Mouse (Mus musculus) liver, embryonic 12.5 days (tissue): ENCODE results near the gene Chchd2. TPM values are rescaled to one million over a fixed set of nuclear protein-coding genes. Genes with fewer than 3 reads are reported as not detected.

Source experiments
- ATAC-seq: fragments of 200-750 bp; cut with Nextera tagmentation; 2 replicates; pipeline ENCODE4 v1.8.0; 2017; ENCODE audit warnings: moderate number of reproducible peaks, mild to moderate bottlenecking, moderate library complexity
- H3K27ac ChIP-seq: fragments of 300-500 bp; sonication (generic); 2 replicates; pipeline ENCODE4 v1.5.1; 2016; ENCODE audit warnings: mild to moderate bottlenecking
- H3K27me3 ChIP-seq: fragments of 300-500 bp; sonication (generic); replicated peaks from 2 replicates; pipeline ENCODE4 v1.6.1; 2016; ENCODE audit warnings: mild to moderate bottlenecking, moderate library complexity
- H3K36me3 ChIP-seq: fragments of 300-500 bp; sonication (generic); 2 replicates; pipeline ENCODE4 v1.6.1; 2016; ENCODE audit warnings: mild to moderate bottlenecking, moderate library complexity
- H3K4me1 ChIP-seq: fragments of 300-500 bp; sonication (generic); 2 replicates; pipeline ENCODE4 v1.6.1; 2016
- H3K4me2 ChIP-seq: fragments of 300-500 bp; sonication (generic); 2 replicates; pipeline ENCODE4 v1.6.1; 2016; ENCODE audit warnings: mild to moderate bottlenecking, moderate library complexity
- H3K4me3 ChIP-seq: fragments of 300-500 bp; sonication (generic); 2 replicates; pipeline ENCODE4 v1.5.1; 2016; ENCODE audit warnings: mild to moderate bottlenecking, moderate library complexity
- H3K9ac ChIP-seq: fragments of 300-500 bp; sonication (generic); 2 replicates; pipeline ENCODE4 v1.6.1; 2016; ENCODE audit warnings: mild to moderate bottlenecking, moderate library complexity
- H3K9me3 ChIP-seq: fragments of 300-500 bp; sonication (generic); replicated peaks from 2 replicates; pipeline ENCODE4 v1.6.1; 2016; ENCODE audit warnings: mild to moderate bottlenecking, moderate library complexity
- WGBS: fragments of 180-500 bp; shearing (Covaris S2); methylation state at CpG from one replicate; pipeline ENCODE4 v1.1.7; 2016; ENCODE audit not compliant: insufficient replicate concordance; 5-methylcytosine and 5-hydroxymethylcytosine counted together
- polyA plus RNA-seq: library from polyadenylated mRNA; unstranded; fragments of >200 nt; fragmentation: Nextera tagmentation; extraction: Ambion mirVana; gene quantifications from 2 replicates; pipeline ENCODE4 v1.2.1, GENCODE M21; 2016

Gene Chchd2
- polyA plus RNA-seq, 1 experiment from 2014 or later, result 628 TPM

DNA sequence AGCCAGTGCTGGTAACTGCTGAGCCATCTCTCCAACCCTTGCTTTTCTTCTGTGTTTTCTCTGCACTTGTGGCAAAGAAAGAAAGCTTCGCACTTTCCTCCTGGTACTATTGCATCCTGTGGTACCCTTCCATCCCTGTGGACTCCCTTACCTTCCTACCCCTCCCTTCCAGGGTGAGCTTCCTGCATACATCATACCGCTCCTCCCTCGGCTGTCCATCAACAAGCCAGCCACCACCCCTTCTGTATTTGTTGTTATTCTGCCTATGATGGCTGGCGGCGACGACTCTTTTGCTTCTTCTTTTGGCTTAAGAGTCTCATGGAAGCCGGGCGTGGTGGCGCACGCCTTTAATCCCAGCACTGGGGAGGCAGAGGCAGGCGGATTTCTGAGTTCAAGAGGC is 12.2 kb downstream of the Chchd2 start:
- H3K4me2 ChIP-seq, result no peak overlapping the region

GRCm38 (mm10) chr5:129873942-129874341 is 13.3 kb downstream of the Chchd2 start:
- no peaks in the 10 kb centered on the region for H3K4me1 ChIP-seq
- no peaks in the 10 kb centered on the region for H3K9me3 ChIP-seq
- H3K27me3 ChIP-seq, result no peaks in the 10 kb centered on the region
- no peak for ATAC-seq
- no peak overlapping the region for H3K4me2 ChIP-seq
- no peak overlapping the region for H3K9ac ChIP-seq
- no peak overlapping the region for H3K27ac ChIP-seq
- H3K4me3 ChIP-seq, result no peak overlapping the region
- WGBS, result 67% methylated on average over 12 of the region's 12 CpGs
- no peaks in the 10 kb centered on the region for H3K36me3 ChIP-seq

More for the DNA sequence above, 12.2 kb downstream of the Chchd2 start:
- peaks cover 4% of the 10 kb centered on the region for H3K36me3 ChIP-seq
- no peak overlapping the region for H3K4me3 ChIP-seq
- no peak overlapping the region for H3K9ac ChIP-seq
- H3K4me1 ChIP-seq, result no peaks in the 10 kb centered on the region
- ATAC-seq, result no peak
- WGBS, result 67% methylated on average over 11 of the region's 11 CpGs
- H3K27me3 ChIP-seq, result no peaks in the 10 kb centered on the region
- no peaks in the 10 kb centered on the region for H3K9me3 ChIP-seq
- no peak overlapping the region for H3K27ac ChIP-seq

GRCm38 (mm10) chr5:129871238-129871637 is 16.0 kb downstream of the Chchd2 start:
- Histone ChIP-seq H3K4me2 (no peak overlapping the region), H3K27me3 (no peaks in the 10 kb centered on the region), H3K27ac (no peak overlapping the region), H3K36me3 (no peaks in the 10 kb centered on the region), H3K4me3 (no peak overlapping the region), H3K9ac (no peak overlapping the region), H3K9me3 (no peaks in the 10 kb centered on the region), H3K4me1 (0 out of 2 replicates have a peak, but pooled peaks cover 1% of the 10 kb centered on the region)
- no peak for ATAC-seq
- 69% methylated on average over 2 of the region's 2 CpGs for WGBS

GRCm38 (mm10) chr5:129869238-129869995 is 17.9 kb downstream of the Chchd2 start:
- no peak for ATAC-seq
- no peaks in the 10 kb centered on the region for H3K36me3 ChIP-seq
- no peak overlapping the region for H3K27ac ChIP-seq
- H3K9me3 ChIP-seq, result no peaks in the 10 kb centered on the region
- no peak overlapping the region for H3K4me2 ChIP-seq
- WGBS, result 79% methylated on average over 19 of the region's 19 CpGs
- no peaks in the 10 kb centered on the region for H3K27me3 ChIP-seq
- H3K4me1 ChIP-seq, result peaks cover 8% of the 10 kb centered on the region
- no peak overlapping the region for H3K9ac ChIP-seq
- no peak overlapping the region for H3K4me3 ChIP-seq

DNA sequence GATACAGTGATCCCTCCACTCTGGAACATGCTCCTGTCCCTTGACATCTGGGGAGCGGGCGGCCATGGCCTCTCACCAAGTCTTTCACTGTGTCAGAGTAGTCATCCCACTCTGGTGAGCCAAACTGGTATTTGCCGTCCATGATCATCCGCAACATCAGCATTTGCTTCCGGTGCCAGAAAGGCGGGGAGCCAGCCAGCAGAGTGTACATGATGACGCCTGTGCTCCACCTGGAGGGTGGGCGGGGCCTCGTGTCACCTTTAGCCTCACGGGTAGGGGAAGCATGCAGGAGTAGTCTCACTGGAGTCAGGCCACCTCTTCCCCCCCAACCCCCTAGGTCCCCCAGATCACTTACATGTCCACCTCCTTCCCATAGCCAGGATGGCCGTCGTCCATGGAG is 21.4 kb downstream of the Chchd2 start:
- no peaks in the 10 kb centered on the region; the same call in 1 of the 2 replicates for H3K9me3 ChIP-seq
- H3K36me3 ChIP-seq, result peaks cover 21% of the 10 kb centered on the region
- H3K27ac ChIP-seq, result no peak overlapping the region
- no peak overlapping the region for H3K4me3 ChIP-seq
- H3K9ac ChIP-seq, result no peak overlapping the region
- no peak overlapping the region for H3K4me2 ChIP-seq
- no peaks in the 10 kb centered on the region; the same call in 1 of the 2 replicates for H3K27me3 ChIP-seq
- H3K4me1 ChIP-seq, result peaks cover 15% of the 10 kb centered on the region
- no peak for ATAC-seq
- WGBS, result 65% methylated on average over 12 of the region's 12 CpGs

- H3K9me3 ChIP-seq, result no peaks in the 10 kb centered on the region; the same call in 1 of the 2 replicates
- no peak for ATAC-seq
These were observed 22.8 kb downstream of the Chchd2 start for GRCm38 (mm10) chr5:129864467-129864866.

GRCm38 (mm10) chr5:129862325-129862724 is 24.9 kb downstream of the Chchd2 start:
- Histone ChIP-seq H3K4me1 (peaks cover 15% of the 10 kb centered on the region), H3K27me3 (no peaks in the 10 kb centered on the region; the same call in 1 of the 2 replicates), H3K27ac (no peak overlapping the region), H3K4me2 (no peak overlapping the region), H3K9ac (no peak overlapping the region), H3K4me3 (no peak overlapping the region), H3K9me3 (no peaks in the 10 kb centered on the region; the same call in 1 of the 2 replicates), H3K36me3 (peaks cover 54% of the 10 kb centered on the region)
- WGBS, result 90% methylated on average over 6 of the region's 6 CpGs
- no peak for ATAC-seq

More at GRCm38 (mm10) chr5:129864467-129864866, 22.8 kb downstream of the Chchd2 start:
- Histone ChIP-seq H3K4me2 (peak overlapping the region; percentile 47), H3K27ac (no peak overlapping the region), H3K9ac (peak overlapping the region; percentile 30; the same call in 1 of the 2 replicates), H3K36me3 (peaks cover 35% of the 10 kb centered on the region), H3K27me3 (no peaks in the 10 kb centered on the region; the same call in 1 of the 2 replicates), H3K4me1 (peaks cover 15% of the 10 kb centered on the region), H3K4me3 (no peak overlapping the region)
- 12% methylated on average over 18 of the region's 18 CpGs for WGBS

- Histone ChIP-seq H3K27ac (no peak overlapping the region), H3K27me3 (no peaks in the 10 kb centered on the region), H3K9ac (no peak overlapping the region), H3K36me3 (peaks cover 83% of the 10 kb centered on the region), H3K4me2 (no peak overlapping the region), H3K4me1 (no peaks in the 10 kb centered on the region), H3K9me3 (no peaks in the 10 kb centered on the region), H3K4me3 (no peak overlapping the region)
- no peak for ATAC-seq
- WGBS, result 82% methylated on average over 5 of the region's 5 CpGs
These were observed 30.9 kb downstream of the Chchd2 start for GRCm38 (mm10) chr5:129856414-129856813.

DNA sequence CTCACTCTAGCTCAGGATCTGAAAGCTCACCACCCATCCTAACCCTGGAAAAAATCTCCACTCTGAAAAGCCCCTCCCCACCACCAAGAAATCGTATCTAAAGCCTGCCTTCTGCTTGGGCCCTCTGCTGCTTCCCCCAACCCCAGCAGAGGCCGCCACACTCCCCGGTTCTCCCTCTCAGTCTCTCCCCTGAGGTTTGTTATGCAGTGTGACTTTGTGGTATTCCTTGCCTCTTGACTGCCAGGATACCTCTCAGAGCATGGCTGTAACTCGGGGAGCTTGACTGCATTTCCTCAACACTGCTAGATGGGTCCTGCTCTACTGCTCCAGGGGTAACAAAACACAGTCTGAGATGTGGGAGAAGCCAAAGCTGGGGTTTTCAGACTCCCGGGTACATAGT is 32.1 kb downstream of the Chchd2 start:
- Histone ChIP-seq H3K9ac (no peak overlapping the region), H3K9me3 (no peaks in the 10 kb centered on the region), H3K36me3 (peaks cover 80% of the 10 kb centered on the region), H3K27ac (no peak overlapping the region), H3K4me2 (no peak overlapping the region), H3K4me3 (no peak overlapping the region), H3K27me3 (no peaks in the 10 kb centered on the region), H3K4me1 (no peaks in the 10 kb centered on the region)
- no peak for ATAC-seq
- WGBS, result 61% methylated on average over 5 of the region's 5 CpGs

DNA sequence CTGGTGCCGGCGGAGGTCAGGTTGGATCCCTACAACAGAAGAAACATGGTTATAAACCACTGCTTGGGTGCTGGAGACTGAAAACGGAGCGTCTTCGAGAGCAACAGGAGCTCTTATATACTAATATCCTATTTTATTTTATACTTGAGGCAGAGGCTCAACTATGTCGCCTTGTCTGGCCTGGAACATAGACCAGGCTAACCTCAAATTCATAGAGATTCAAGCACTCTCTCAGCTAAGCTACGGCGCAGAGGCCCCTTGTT is 39.8 kb downstream of the Chchd2 start:
- no peak for ATAC-seq
- peaks cover 46% of the 10 kb centered on the region for H3K36me3 ChIP-seq
- no peaks in the 10 kb centered on the region for H3K27me3 ChIP-seq
- no peaks in the 10 kb centered on the region for H3K9me3 ChIP-seq
- 43% methylated on average over 8 of the region's 8 CpGs for WGBS
- H3K9ac ChIP-seq, result peak overlapping the region; percentile 79
- H3K4me1 ChIP-seq, result peaks cover 27% of the 10 kb centered on the region
- H3K4me3 ChIP-seq, result peak overlapping the region; percentile 71
- peak overlapping the region; percentile 79; the same call in 1 of the 2 replicates for H3K27ac ChIP-seq
- peak overlapping the region; percentile 73 for H3K4me2 ChIP-seq

GRCm38 (mm10) chr5:129846752-129847557 is 40.3 kb downstream of the Chchd2 start, which contains the start of gene Sumf2:
Gene Sumf2, plus strand, starts transcription at chr5:129846986.
- H3K27me3 ChIP-seq, result no peaks in the 10 kb centered on the region
- H3K9ac ChIP-seq, result peak within 1 kb of the TSS; percentile 79
- ATAC-seq, result peak; percentile 98
- H3K4me2 ChIP-seq, result peak within 1 kb of the TSS; percentile 73
- WGBS, result 9% methylated on average over 22 of the region's 22 CpGs
- peaks cover 27% of the 10 kb centered on the region for H3K4me1 ChIP-seq
- H3K9me3 ChIP-seq, result no peaks in the 10 kb centered on the region
- peak within 1 kb of the TSS; percentile 71 for H3K4me3 ChIP-seq
- H3K36me3 ChIP-seq, result peaks cover 46% of the 10 kb centered on the region
- peak within 1 kb of the TSS; percentile 79 for H3K27ac ChIP-seq

- H3K9ac ChIP-seq, result no peak overlapping the region
- H3K36me3 ChIP-seq, result peaks cover 33% of the 10 kb centered on the region
- H3K4me3 ChIP-seq, result no peak overlapping the region
- no peaks in the 10 kb centered on the region for H3K27me3 ChIP-seq
- no peak for ATAC-seq
- 90% methylated on average over 5 of the region's 5 CpGs for WGBS
- 0 out of 2 replicates have a peak overlapping the region, but pooled peaks have one; percentile 41 for H3K27ac ChIP-seq
- peaks cover 27% of the 10 kb centered on the region for H3K4me1 ChIP-seq
- H3K9me3 ChIP-seq, result no peaks in the 10 kb centered on the region
- no peak overlapping the region for H3K4me2 ChIP-seq
These were observed 42.4 kb downstream of the Chchd2 start for GRCm38 (mm10) chr5:129844848-129845247.
